Mouse (Mus musculus): ENCODE results near the gene Taf9.

DNA sequence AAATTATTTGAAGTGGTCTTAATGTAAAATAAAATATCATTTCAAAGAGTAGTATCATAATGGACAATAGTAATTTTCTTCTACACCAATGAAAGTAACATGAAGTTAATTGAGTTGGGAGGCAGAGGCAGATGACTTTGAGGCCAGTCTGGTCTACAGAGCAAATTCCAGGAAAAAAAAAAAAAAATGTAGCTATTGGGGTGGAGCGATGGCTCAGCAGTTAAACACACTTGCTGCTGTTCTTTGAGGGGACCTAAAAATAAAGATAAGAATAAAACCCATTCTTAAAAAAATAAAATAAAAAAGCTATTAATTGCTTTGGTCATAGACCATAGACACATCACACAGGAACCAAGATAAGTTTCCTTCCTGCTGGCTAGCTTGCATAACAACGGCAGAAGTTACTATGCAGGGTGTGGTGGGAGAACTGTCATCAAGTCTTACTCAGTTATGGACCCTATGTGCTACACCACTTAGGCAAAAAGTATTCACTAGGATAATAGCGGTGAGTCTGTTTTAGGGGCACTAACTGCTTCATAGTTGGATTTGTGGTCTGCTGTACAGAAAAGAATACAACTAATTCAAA is 17.2 kb upstream of the Taf9 start:
- TF ChIP-seq HCFC1 (IDR thresholded peaks at IDR 0.05; ENCODE audit: low read depth, low read length) (no peak), POLR2A (IDR thresholded peaks at IDR 0.05; ENCODE audit: low read depth, low read length) (no peak), MYC (IDR thresholded peaks at IDR 0.05; ENCODE audit: low read depth, low read length) (no peak), ETS1 (conservative IDR thresholded peaks at IDR 0.05; ENCODE audit: low read depth, low read length) (no peak), CTCF (conservative IDR thresholded peaks at IDR 0.05 in 1 of 2, IDR thresholded peaks at IDR 0.05 in 1 of 2; ENCODE audit: low read depth in 2 of 2, low read length in 2 of 2) (no peak), MAX (IDR thresholded peaks at IDR 0.05; ENCODE audit: low read length) (no peak), RCOR1 (conservative IDR thresholded peaks at IDR 0.05; ENCODE audit: low read depth, low read length) (no peak)
